Mouse (Mus musculus): ENCODE measurements at regions not wholly inside any gene's neighbourhood (a gene's known extent, or its start where the extent isn't known, plus 50 kb on each side); places are given as distances from the start of the nearest gene placed in this dataset.

DNA sequence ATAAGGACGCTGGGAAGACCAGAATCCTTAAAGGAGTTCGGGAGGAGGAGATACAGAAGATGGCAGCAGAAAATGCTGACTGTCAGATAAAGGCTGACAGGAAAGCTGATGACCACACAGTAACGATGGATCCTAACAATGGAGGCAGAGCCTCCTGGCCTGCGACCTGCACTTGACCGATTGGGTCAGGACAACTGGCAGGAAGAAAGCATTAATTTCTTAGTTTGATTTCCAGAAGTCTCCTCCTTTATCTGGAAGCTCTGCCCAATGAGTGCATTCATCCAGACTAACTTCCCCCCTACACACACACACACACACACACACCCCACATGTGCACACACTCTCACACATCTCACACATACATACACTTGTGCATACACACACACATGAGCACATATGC, 128.6 kb downstream of the Zfp706 start:
- Histone ChIP-seq H3K27ac (replicated peaks) (no peak overlapping the region), H3K36me3 (ENCODE audit: control insufficient read depth, insufficient read depth, low read length) (no peaks in the 10 kb centered on the region), H3K9ac (ENCODE audit: low read length) (no peak overlapping the region), H3K4me2 (replicated peaks; ENCODE audit: low read depth) (no peak overlapping the region), H3K4me3 (ENCODE audit: low read depth, low read length) (no peak overlapping the region), H3K4me1 (replicated peaks; ENCODE audit: control insufficient read depth, insufficient read depth) (peaks cover 5% of the 10 kb centered on the region; the same call in 1 of the 2 replicates), H3K27me3 (ENCODE audit: control insufficient read depth, insufficient read depth, low read length) (no peaks in the 10 kb centered on the region), H3K9me3 (ENCODE audit: control insufficient read depth, low read length) (no peaks in the 10 kb centered on the region)
- 17% methylated on average over 5 of the region's 5 CpGs for WGBS
- TF ChIP-seq CTCF (IDR thresholded peaks at IDR 0.05; ENCODE audit: low read depth) (no peak), EP300 (optimal IDR thresholded peaks at IDR 0.05) (no peak)
- ATAC-seq (ENCODE audit: low FRiP score, low TSS enrichment) (no peak), DNase-seq (ENCODE audit: low spot score) (no peak)

DNA sequence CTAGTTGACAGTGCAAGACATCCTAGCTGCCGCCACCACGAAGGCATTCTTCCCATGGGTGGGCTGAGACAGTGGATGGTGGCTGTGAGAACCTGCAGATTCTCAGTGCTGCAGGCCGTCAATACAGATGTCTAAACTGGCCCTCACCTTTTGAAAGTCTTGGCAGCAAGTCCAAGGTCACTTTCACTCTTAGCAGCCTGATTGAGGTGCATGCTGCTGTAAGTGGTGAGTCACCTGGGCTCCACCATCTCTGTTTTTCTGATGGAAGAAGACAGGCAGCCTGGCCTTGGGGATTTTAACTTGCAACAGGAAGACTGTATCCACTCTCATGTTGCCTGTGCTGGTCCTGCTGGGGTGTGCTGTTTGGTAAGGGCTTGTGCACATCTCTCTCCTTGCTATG, 129.3 kb downstream of the Zfp706 start:
- H3K9ac ChIP-seq (ENCODE audit: low read length), result no peak overlapping the region
- WGBS, result 59% methylated on average over 3 of the region's 3 CpGs
- no peak for TF ChIP-seq EP300 (optimal IDR thresholded peaks at IDR 0.05)
- TF ChIP-seq CTCF (IDR thresholded peaks at IDR 0.05; ENCODE audit: low read depth), result no peak
- H3K27me3 ChIP-seq (ENCODE audit: control insufficient read depth, insufficient read depth, low read length), result no peaks in the 10 kb centered on the region
- H3K36me3 ChIP-seq (ENCODE audit: control insufficient read depth, insufficient read depth, low read length), result no peaks in the 10 kb centered on the region
- H3K4me3 ChIP-seq (ENCODE audit: low read depth, low read length), result no peak overlapping the region
- no peaks in the 10 kb centered on the region for H3K9me3 ChIP-seq (ENCODE audit: control insufficient read depth, low read length)
- H3K4me2 ChIP-seq (replicated peaks; ENCODE audit: low read depth), result no peak overlapping the region
- H3K4me1 ChIP-seq (replicated peaks; ENCODE audit: control insufficient read depth, insufficient read depth), result peaks cover 7% of the 10 kb centered on the region
- no peak for DNase-seq (ENCODE audit: low spot score)
- H3K27ac ChIP-seq (replicated peaks), result no peak overlapping the region
- no peak for ATAC-seq (ENCODE audit: low FRiP score, low TSS enrichment)

DNA sequence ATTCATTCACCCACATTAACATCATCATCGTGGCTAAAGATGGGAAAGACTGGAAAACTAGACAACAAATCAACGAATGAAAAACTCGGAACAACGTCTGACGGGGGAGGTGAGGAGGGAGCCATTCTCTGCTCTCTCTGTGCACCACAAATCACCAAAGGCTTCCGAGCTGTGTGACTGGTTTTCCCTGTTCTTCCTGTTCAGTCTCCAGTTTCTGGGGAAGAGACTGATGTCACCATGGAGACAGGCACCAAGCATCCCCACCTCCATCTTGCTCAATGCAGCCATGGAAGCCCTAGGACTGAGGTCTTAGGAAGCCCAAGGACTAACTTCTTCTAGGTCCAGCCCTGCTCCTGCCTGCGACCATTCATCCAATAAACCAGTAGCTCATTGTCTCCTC, 130.1 kb downstream of the Zfp706 start:
- no peak overlapping the region for H3K27ac ChIP-seq (replicated peaks)
- H3K4me1 ChIP-seq (replicated peaks; ENCODE audit: control insufficient read depth, insufficient read depth), result peaks cover 10% of the 10 kb centered on the region
- H3K27me3 ChIP-seq (ENCODE audit: control insufficient read depth, insufficient read depth, low read length), result no peaks in the 10 kb centered on the region
- WGBS, result 61% methylated on average over 7 of the region's 7 CpGs
- no peaks in the 10 kb centered on the region for H3K9me3 ChIP-seq (ENCODE audit: control insufficient read depth, low read length)
- no peak for TF ChIP-seq CTCF (IDR thresholded peaks at IDR 0.05; ENCODE audit: low read depth)
- no peak for TF ChIP-seq EP300 (optimal IDR thresholded peaks at IDR 0.05)
- ATAC-seq (ENCODE audit: low FRiP score, low TSS enrichment) (no peak), DNase-seq (ENCODE audit: low spot score) (no peak)
- H3K4me3 ChIP-seq (ENCODE audit: low read depth, low read length), result no peak overlapping the region
- no peak overlapping the region for H3K9ac ChIP-seq (ENCODE audit: low read length)
- H3K36me3 ChIP-seq (ENCODE audit: control insufficient read depth, insufficient read depth, low read length), result no peaks in the 10 kb centered on the region
- no peak overlapping the region for H3K4me2 ChIP-seq (replicated peaks; ENCODE audit: low read depth)

DNA sequence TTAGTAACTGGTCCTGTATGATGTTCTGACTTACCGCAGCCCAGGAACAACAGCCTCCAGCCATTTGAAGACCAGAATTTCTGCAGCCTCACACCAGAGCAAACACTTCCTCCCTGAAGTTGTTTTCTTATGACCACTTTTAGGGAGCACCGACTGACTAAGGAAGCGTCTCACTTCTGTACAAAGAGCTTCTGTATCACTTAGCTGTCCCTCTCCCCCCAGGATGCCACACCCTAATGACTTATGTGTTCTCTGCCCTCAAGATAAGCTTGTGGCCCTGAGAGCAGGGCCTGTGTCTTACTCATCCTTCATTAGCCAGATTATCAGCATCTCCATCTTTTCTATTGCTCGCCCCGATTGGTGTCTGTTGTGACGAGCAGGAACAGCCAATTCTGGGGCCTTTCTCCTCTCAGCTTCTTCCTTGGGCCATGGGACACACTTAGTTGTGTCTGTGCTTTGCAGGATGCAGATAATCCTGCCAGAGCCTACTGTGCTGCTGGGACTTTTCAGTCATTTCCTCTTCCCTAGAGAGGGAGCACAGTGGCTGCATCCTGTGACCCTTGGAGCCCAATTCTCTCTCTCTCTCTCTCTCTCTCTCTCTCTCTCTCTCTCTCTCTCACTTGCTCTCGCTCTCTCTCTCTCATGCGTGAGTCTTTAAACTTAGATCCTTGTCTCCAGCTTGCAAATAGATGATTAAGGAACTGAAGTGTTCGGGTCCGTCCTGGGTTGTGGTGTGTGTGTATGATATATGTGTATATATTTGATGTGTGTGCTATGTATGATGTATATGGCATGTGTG, 131.4 kb downstream of the Zfp706 start:
- peak; percentile 33; the same call in 1 of the 2 replicates for ATAC-seq (ENCODE audit: low FRiP score, low TSS enrichment)
- 67% methylated on average over 10 of the region's 10 CpGs for WGBS
- H3K27ac ChIP-seq (replicated peaks), result no peak overlapping the region

DNA sequence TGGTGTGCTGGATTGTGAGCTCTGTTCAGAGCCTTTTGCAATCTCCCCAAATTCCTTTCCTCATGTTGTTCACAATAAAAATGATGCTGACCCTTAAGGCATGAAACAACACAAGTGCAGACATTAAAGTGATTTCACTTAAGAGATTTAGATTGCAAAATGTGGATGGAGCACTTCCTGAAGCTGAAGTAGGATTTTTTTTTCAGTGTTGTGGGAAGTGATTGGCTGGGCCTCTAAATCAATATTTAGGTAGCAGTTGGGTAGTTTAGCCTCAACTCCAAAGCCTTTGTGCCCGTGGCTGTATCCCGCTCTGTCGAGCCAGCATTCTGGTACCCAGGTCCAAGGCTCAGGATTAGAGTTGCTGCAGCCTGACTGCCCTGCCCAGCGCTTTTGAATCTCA, 133.0 kb downstream of the Zfp706 start:
- H3K9me3 ChIP-seq (ENCODE audit: control insufficient read depth, low read length), result no peaks in the 10 kb centered on the region
- no peak overlapping the region for H3K4me2 ChIP-seq (replicated peaks; ENCODE audit: low read depth)
- H3K4me3 ChIP-seq (ENCODE audit: low read depth, low read length), result no peak overlapping the region
- H3K4me1 ChIP-seq (replicated peaks; ENCODE audit: control insufficient read depth, insufficient read depth), result peaks cover 10% of the 10 kb centered on the region
- H3K9ac ChIP-seq (ENCODE audit: low read length), result no peak overlapping the region
- no peaks in the 10 kb centered on the region for H3K36me3 ChIP-seq (ENCODE audit: control insufficient read depth, insufficient read depth, low read length)
- no peak overlapping the region for H3K27ac ChIP-seq (replicated peaks)
- H3K27me3 ChIP-seq (ENCODE audit: control insufficient read depth, insufficient read depth, low read length), result no peaks in the 10 kb centered on the region
- ATAC-seq (ENCODE audit: low FRiP score, low TSS enrichment), result no peak
- TF ChIP-seq EP300 (optimal IDR thresholded peaks at IDR 0.05), result no peak
- no peak for TF ChIP-seq CTCF (IDR thresholded peaks at IDR 0.05; ENCODE audit: low read depth)
- no peak for DNase-seq (ENCODE audit: low spot score)
- WGBS, result 75% methylated on average over 4 of the region's 4 CpGs

More for the DNA sequence above, 131.4 kb downstream of the Zfp706 start:
- DNase-seq (ENCODE audit: low spot score), result no peak
- no peak overlapping the region for H3K4me3 ChIP-seq (ENCODE audit: low read depth, low read length)
- H3K4me1 ChIP-seq (replicated peaks; ENCODE audit: control insufficient read depth, insufficient read depth), result peaks cover 10% of the 10 kb centered on the region
- H3K36me3 ChIP-seq (ENCODE audit: control insufficient read depth, insufficient read depth, low read length), result no peaks in the 10 kb centered on the region
- H3K9ac ChIP-seq (ENCODE audit: low read length), result no peak overlapping the region
- H3K27me3 ChIP-seq (ENCODE audit: control insufficient read depth, insufficient read depth, low read length), result no peaks in the 10 kb centered on the region
- TF ChIP-seq EP300 (optimal IDR thresholded peaks at IDR 0.05) (no peak), CTCF (IDR thresholded peaks at IDR 0.05; ENCODE audit: low read depth) (no peak)
- H3K9me3 ChIP-seq (ENCODE audit: control insufficient read depth, low read length), result no peaks in the 10 kb centered on the region
- H3K4me2 ChIP-seq (replicated peaks; ENCODE audit: low read depth), result no peak overlapping the region

DNA sequence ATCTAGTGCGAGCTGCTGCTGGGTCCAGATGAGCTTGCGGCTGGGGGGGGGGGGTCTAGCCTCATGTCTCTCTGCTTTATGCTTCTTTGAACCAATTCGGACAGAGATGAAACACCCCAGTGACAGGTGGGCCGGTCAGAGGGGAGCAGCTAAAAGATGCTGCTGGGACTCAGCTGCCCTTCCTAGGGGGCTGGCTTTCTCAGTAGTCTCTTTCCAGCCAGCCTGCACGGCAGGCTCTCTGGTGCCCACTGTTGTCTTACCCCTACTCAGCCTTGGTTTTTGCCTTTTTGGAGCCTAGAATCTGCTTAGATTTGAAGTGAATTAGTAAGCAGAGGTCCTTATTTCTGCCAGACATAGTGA, 133.7 kb downstream of the Zfp706 start:
- Histone ChIP-seq H3K4me2 (replicated peaks; ENCODE audit: low read depth) (no peak overlapping the region), H3K9me3 (ENCODE audit: control insufficient read depth, low read length) (no peaks in the 10 kb centered on the region), H3K9ac (ENCODE audit: low read length) (no peak overlapping the region), H3K36me3 (ENCODE audit: control insufficient read depth, insufficient read depth, low read length) (no peaks in the 10 kb centered on the region), H3K4me3 (ENCODE audit: low read depth, low read length) (no peak overlapping the region), H3K27ac (replicated peaks) (no peak overlapping the region), H3K27me3 (ENCODE audit: control insufficient read depth, insufficient read depth, low read length) (no peaks in the 10 kb centered on the region), H3K4me1 (replicated peaks; ENCODE audit: control insufficient read depth, insufficient read depth) (peaks cover 10% of the 10 kb centered on the region)
- no peak for ATAC-seq (ENCODE audit: low FRiP score, low TSS enrichment)
- 32% methylated on average over 5 of the region's 5 CpGs for WGBS
- no peak for DNase-seq (ENCODE audit: low spot score)
- no peak for TF ChIP-seq EP300 (optimal IDR thresholded peaks at IDR 0.05)
- TF ChIP-seq CTCF (IDR thresholded peaks at IDR 0.05; ENCODE audit: low read depth), result no peak

All from stomach, postnatal 0 days (tissue).